Mouse (Mus musculus) lung, postnatal 0 days (tissue): ENCODE data around the gene Rac3.

Source experiments
- CTCF ChIP-seq: IDR thresholded peaks from 2 replicates; pipeline ENCODE4 v1.5.1; 2016; ENCODE audit warnings: antibody characterized with exemption, mild to moderate bottlenecking
- EP300 ChIP-seq: IDR thresholded peaks from 2 replicates; pipeline ENCODE4 v1.6.1; 2016; ENCODE audit warnings: antibody characterized with exemption, mild to moderate bottlenecking, control low read depth

DNA sequence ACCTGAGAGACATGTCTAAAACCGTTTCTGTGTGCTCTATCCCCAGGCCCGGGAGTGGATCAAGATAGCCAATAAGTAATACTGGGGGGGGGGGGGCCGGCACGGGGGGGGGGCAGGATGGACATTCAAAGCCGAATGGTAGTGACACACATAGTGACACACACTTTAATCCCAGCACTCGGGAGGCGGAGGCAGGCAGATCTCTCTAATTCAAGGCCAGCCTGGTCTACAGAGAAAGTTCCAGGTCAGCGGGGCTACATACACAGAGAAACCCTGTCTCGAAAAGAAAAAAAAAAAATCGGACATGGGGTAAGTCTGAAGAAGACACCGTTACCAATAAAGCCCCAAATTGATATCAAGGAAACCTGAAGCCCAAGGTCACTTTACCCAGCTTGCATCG is 6.3 kb downstream of the Rac3 start:
- no peak for TF ChIP-seq CTCF
- no peak for TF ChIP-seq EP300
